Mouse (Mus musculus): ENCODE measurements around the gene Plk3. TPM values are rescaled to one million over a fixed set of nuclear protein-coding genes. Genes with fewer than 3 reads are reported as not detected.
"Not testable (repeated sequence)": the region's sequence is repeated elsewhere in the genome, so short reads cannot be mapped to it uniquely, and the experiment has no call there.

The Plk3 gene
- total RNA-seq (2021), result under 1 TPM; 0.91 to 0.96 TPM
- long read RNA-seq, experiment 1, partial matches to known transcripts, result 0 of 3 reads
- long read RNA-seq, experiment 1, other reads (novel, unspliced or antisense), result 0 of 3 reads
- long read RNA-seq, experiment 2, partial matches to known transcripts, result 0 of 3 reads
- long read RNA-seq, experiment 2, other reads (novel, unspliced or antisense), result 1 of 3 reads

GRCm38 (mm10) chr4:117133817-117134600, at the start of gene Plk3:
Plk3 (minus strand) TSS chr4:117133963.
- intact Hi-C loops (cut with DNase I; ENCODE audit: low total_unique reads), result no loop called here

GRCm38 (mm10) chr4:117182759-117183096, 49.0 kb upstream of the Plk3 start:
- DNase-seq; intact Hi-C loops (cut with DNase I; ENCODE audit: low total_unique reads): not testable (repeated sequence)

More at GRCm38 (mm10) chr4:117133817-117134600, at the start of gene Plk3:
- DNase-seq, result peak; percentile 94

GRCm38 (mm10) chr4:117181863-117182758, 48.3 kb upstream of the Plk3 start, which contains the start of gene Kif2c:
Kif2c (minus strand) TSS chr4:117182639.
- intact Hi-C loops (cut with DNase I; ENCODE audit: low total_unique reads), result no loop called here

GRCm38 (mm10) chr4:117169936-117170335, 36.2 kb upstream of the Plk3 start:
- DNase-seq, result no peak
- intact Hi-C loops (cut with DNase I; ENCODE audit: low total_unique reads), result no loop called here

More at GRCm38 (mm10) chr4:117181863-117182758, 48.3 kb upstream of the Plk3 start, which contains the start of gene Kif2c:
- peak; percentile 90 for DNase-seq

- intact Hi-C loops (cut with DNase I; ENCODE audit: low total_unique reads), result no loop called here
- DNase-seq, result no peak
These were observed 27.4 kb upstream of the Plk3 start for GRCm38 (mm10) chr4:117161183-117161582.

GRCm38 (mm10) chr4:117159666-117160065, 25.9 kb upstream of the Plk3 start:
- intact Hi-C loops (cut with DNase I; ENCODE audit: low total_unique reads), result no loop called here
- DNase-seq, result no peak

- intact Hi-C loops (cut with DNase I; ENCODE audit: low total_unique reads), result no loop called here
- no peak for DNase-seq
These were observed 22.6 kb upstream of the Plk3 start for GRCm38 (mm10) chr4:117156372-117156771.

- intact Hi-C loops (cut with DNase I; ENCODE audit: low total_unique reads), result no loop called here
- peak; percentile 85 for DNase-seq
These were observed 22.1 kb upstream of the Plk3 start, which contains the start of gene Rps8 for GRCm38 (mm10) chr4:117155792-117156355. Rps8 (minus strand) TSS chr4:117156243.

GRCm38 (mm10) chr4:117155020-117155791, 21.4 kb upstream of the Plk3 start:
- intact Hi-C loops (cut with DNase I; ENCODE audit: low total_unique reads), result no loop called here

GRCm38 (mm10) chr4:117152714-117153113, 19.0 kb upstream of the Plk3 start:
- intact Hi-C loops (cut with DNase I; ENCODE audit: low total_unique reads), result no loop called here
- no peak for DNase-seq

More at GRCm38 (mm10) chr4:117155020-117155791, 21.4 kb upstream of the Plk3 start:
- peak; percentile 28 for DNase-seq

GRCm38 (mm10) chr4:117151416-117151815, 17.7 kb upstream of the Plk3 start:
- intact Hi-C loops (cut with DNase I; ENCODE audit: low total_unique reads), result no loop called here
- no peak for DNase-seq

- DNase-seq, result no peak
These were observed 16.5 kb upstream of the Plk3 start for GRCm38 (mm10) chr4:117150212-117150733.

GRCm38 (mm10) chr4:117149291-117150211, 15.8 kb upstream of the Plk3 start:
- no peak for DNase-seq
- intact Hi-C loops (cut with DNase I; ENCODE audit: low total_unique reads), result no loop called here

More at GRCm38 (mm10) chr4:117150212-117150733, 16.5 kb upstream of the Plk3 start:
- intact Hi-C loops (cut with DNase I; ENCODE audit: low total_unique reads), result no loop called here

- intact Hi-C loops (cut with DNase I; ENCODE audit: low total_unique reads), result no loop called here
- no peak for DNase-seq
These were observed 15.1 kb upstream of the Plk3 start for GRCm38 (mm10) chr4:117148815-117149214.

GRCm38 (mm10) chr4:117148047-117148713, 14.4 kb upstream of the Plk3 start:
- DNase-seq, result no peak
- intact Hi-C loops (cut with DNase I; ENCODE audit: low total_unique reads), result no loop called here

- intact Hi-C loops (cut with DNase I; ENCODE audit: low total_unique reads), result no loop called here
- DNase-seq, result peak; percentile 87
These were observed 12.4 kb upstream of the Plk3 start for GRCm38 (mm10) chr4:117146176-117146575.

- intact Hi-C loops (cut with DNase I; ENCODE audit: low total_unique reads), result no loop called here
- DNase-seq, result no peak
These were observed 11.5 kb upstream of the Plk3 start for GRCm38 (mm10) chr4:117145248-117145647.
